Mouse (Mus musculus) gastrocnemius, postnatal 25 days (tissue): Measurements from ENCODE around the gene Mettl6. TPM values are rescaled to one million over a fixed set of nuclear protein-coding genes. Genes with fewer than 3 reads are reported as not detected.

ENCODE experiments used
- DNase-seq: peaks from one replicate; pipeline ENCODE4 v3.0.0; 2022
- total RNA-seq, 2 experiments: library from RNA; stranded (reverse); gene quantifications; 1 replicate in 1 of 2; 2 replicates in 1 of 2; pipeline ENCODE4 v1.2.3; 2021

Mettl6 gene
- total RNA-seq, 2 experiments from 2014 or later: 6.9 to 9.8 TPM

GRCm38 (mm10) chr14:31432424-31432823 lies 62.4 kb downstream of the Mettl6 start:
- DNase-seq: no peak

- no peak for DNase-seq
Observed at GRCm38 (mm10) chr14:31431789-31432330, 63.0 kb downstream of the Mettl6 start.

- no peak for DNase-seq
Observed at GRCm38 (mm10) chr14:31429004-31429395, 65.8 kb downstream of the Mettl6 start.

GRCm38 (mm10) chr14:31428211-31429003 lies 66.4 kb downstream of the Mettl6 start:
- peak; percentile 63 for DNase-seq

Other genes starting within 250 kb of the Mettl6 start
- 1 to 10 TPM; 5.2 to 6.3 TPM for gene Phf7, start 243.7 kb downstream of the Mettl6 start, total RNA-seq
- gene Bap1, start 243.6 kb downstream of the Mettl6 start, total RNA-seq: 10 to 100 TPM; 41.2 to 43.0 TPM
- under 1 TPM; 0.16 to 0.18 TPM for gene Dnah1, start 171.1 kb downstream of the Mettl6 start, total RNA-seq
- 10 to 100 TPM; 28.4 to 29.3 TPM for gene Capn7, start 158.4 kb downstream of the Mettl6 start, total RNA-seq
- 10 to 100 TPM; 33.9 to 46.8 TPM for gene Sh3bp5, start 59.0 kb downstream of the Mettl6 start, total RNA-seq
- gene Eaf1, start 641 bp downstream of the Mettl6 start, total RNA-seq: 1 to 10 TPM; 8.5 to 8.6 TPM
- gene Colq, start 96.3 kb upstream of the Mettl6 start, total RNA-seq: 1 to 10 TPM; 6.4 to 9.6 TPM
- 1 to 10 TPM in 1 of 2 experiments, under 1 TPM in 1; 0.79 to 1.3 TPM for gene Gm49387, start 145.8 kb upstream of the Mettl6 start, total RNA-seq
- gene Btd, start 146.0 kb upstream of the Mettl6 start, total RNA-seq: 1 to 10 TPM; 4.1 to 6.2 TPM
- gene Hacl1, start 146.2 kb upstream of the Mettl6 start, total RNA-seq: 1 to 10 TPM; 3.7 to 7.8 TPM